Mouse (Mus musculus): ENCODE measurements around the gene Cldn14. TPM values are rescaled to one million over a fixed set of nuclear protein-coding genes. Genes with fewer than 3 reads are reported as not detected.
"Not testable (repeated sequence)": the region's sequence is repeated elsewhere in the genome, so short reads cannot be mapped to it uniquely, and the experiment has no call there.

The Cldn14 gene
- polyA plus RNA-seq, 1 experiment from 2014 or later = not detected

DNA sequence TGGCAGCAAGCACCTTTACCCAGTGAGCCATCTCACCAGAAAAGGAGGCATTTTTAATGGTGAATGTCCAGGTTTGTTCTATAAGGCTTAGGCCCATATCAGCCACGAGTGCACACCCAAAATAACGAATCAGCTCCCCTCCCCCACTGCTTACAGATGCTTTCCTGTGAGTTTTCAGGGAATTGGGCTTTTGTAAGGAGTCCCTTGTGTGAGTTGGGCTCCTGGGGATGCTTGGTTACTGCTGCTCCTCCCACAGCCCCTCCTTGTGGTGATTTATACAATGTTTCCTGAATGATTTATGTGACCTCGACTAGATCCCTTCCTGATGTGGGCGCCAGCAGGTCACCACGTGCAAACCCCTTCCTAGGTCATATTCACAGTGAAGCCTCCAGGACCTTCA is 9.7 kb downstream of the Cldn14 start:
- no peak overlapping the region for H3K4me2 ChIP-seq (replicated peaks; ENCODE audit: low read depth, low read length)
- no peak overlapping the region for H3K27ac ChIP-seq (ENCODE audit: low read depth, low read length)
- no peak for DNase-seq (ENCODE audit: low spot score)
- no peaks in the 10 kb centered on the region for H3K36me3 ChIP-seq (ENCODE audit: control insufficient read depth, insufficient read depth, low read length)
- no peaks in the 10 kb centered on the region for H3K9me3 ChIP-seq (ENCODE audit: control insufficient read depth, low read length)
- H3K4me1 ChIP-seq (replicated peaks; ENCODE audit: control insufficient read depth, insufficient read depth, low read length) = no peaks in the 10 kb centered on the region
- no peak overlapping the region for H3K9ac ChIP-seq (ENCODE audit: low read depth, low read length)
- WGBS = 54% methylated on average over 5 of the region's 5 CpGs
- no peak overlapping the region for H3K4me3 ChIP-seq (ENCODE audit: low read depth, low read length)
- no peaks in the 10 kb centered on the region for H3K27me3 ChIP-seq (ENCODE audit: control insufficient read depth, insufficient read depth, low read length)
- no peak for ATAC-seq (ENCODE audit: low FRiP score)

DNA sequence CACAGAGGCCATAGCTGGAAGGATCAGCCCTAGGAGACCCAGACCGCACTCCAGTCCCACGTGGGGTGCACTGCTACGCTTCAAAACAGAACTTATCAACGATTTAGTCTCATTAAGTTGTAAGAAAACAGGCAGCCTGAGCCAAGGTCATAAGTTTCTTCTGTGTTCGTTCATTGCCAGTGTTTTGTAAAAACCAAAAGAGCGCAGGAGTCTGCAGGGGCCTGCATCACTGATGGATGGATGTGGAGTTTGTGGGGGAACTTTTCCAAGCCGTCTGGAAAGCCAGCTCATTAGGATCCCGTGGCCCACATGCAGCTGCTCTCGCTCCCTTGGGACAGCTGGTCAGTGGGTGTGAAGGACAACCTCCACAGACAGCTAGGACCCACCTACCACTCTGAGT is 25.1 kb downstream of the Cldn14 start:
- Histone ChIP-seq H3K27ac (ENCODE audit: low read depth, low read length) (no peak overlapping the region), H3K36me3 (ENCODE audit: control insufficient read depth, insufficient read depth, low read length) (no peaks in the 10 kb centered on the region), H3K9ac (ENCODE audit: low read depth, low read length) (no peak overlapping the region), H3K4me3 (ENCODE audit: low read depth, low read length) (no peak overlapping the region), H3K9me3 (ENCODE audit: control insufficient read depth, low read length) (no peaks in the 10 kb centered on the region), H3K27me3 (ENCODE audit: control insufficient read depth, insufficient read depth, low read length) (no peaks in the 10 kb centered on the region), H3K4me1 (replicated peaks; ENCODE audit: control insufficient read depth, insufficient read depth, low read length) (no peaks in the 10 kb centered on the region), H3K4me2 (replicated peaks; ENCODE audit: low read depth, low read length) (no peak overlapping the region)
- DNase-seq (ENCODE audit: low spot score) (no peak), ATAC-seq (ENCODE audit: low FRiP score) (no peak)
- 81% methylated on average over 9 of the region's 9 CpGs for WGBS

DNA sequence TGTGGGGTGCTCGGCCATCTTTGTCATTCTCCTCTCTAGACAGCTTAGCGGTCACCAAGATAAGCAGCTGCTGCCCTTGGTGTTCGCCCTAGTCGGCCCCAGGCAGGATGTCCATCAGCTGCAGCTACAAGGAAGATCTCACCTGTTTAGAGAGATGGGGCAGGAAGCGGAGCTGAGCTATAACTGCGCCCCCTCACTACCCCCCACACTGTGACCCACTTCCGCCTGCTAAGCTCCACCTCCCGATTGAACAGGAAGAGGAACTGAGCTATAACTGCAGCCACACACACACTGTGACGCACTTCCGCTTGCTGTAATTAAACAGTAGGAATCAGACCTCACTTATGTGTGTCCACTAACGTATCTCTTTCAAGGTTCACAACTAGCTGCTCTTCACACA is 26.3 kb downstream of the Cldn14 start:
- Histone ChIP-seq H3K4me1 (replicated peaks; ENCODE audit: control insufficient read depth, insufficient read depth, low read length) (no peaks in the 10 kb centered on the region), H3K9ac (ENCODE audit: low read depth, low read length) (no peak overlapping the region), H3K36me3 (ENCODE audit: control insufficient read depth, insufficient read depth, low read length) (no peaks in the 10 kb centered on the region), H3K27me3 (ENCODE audit: control insufficient read depth, insufficient read depth, low read length) (no peaks in the 10 kb centered on the region), H3K4me2 (replicated peaks; ENCODE audit: low read depth, low read length) (no peak overlapping the region), H3K9me3 (ENCODE audit: control insufficient read depth, low read length) (no peaks in the 10 kb centered on the region), H3K27ac (ENCODE audit: low read depth, low read length) (no peak overlapping the region), H3K4me3 (ENCODE audit: low read depth, low read length) (no peak overlapping the region)
- WGBS = 86% methylated on average over 11 of the region's 11 CpGs
- DNase-seq (ENCODE audit: low spot score) = no peak
- ATAC-seq (ENCODE audit: low FRiP score) = no peak

DNA sequence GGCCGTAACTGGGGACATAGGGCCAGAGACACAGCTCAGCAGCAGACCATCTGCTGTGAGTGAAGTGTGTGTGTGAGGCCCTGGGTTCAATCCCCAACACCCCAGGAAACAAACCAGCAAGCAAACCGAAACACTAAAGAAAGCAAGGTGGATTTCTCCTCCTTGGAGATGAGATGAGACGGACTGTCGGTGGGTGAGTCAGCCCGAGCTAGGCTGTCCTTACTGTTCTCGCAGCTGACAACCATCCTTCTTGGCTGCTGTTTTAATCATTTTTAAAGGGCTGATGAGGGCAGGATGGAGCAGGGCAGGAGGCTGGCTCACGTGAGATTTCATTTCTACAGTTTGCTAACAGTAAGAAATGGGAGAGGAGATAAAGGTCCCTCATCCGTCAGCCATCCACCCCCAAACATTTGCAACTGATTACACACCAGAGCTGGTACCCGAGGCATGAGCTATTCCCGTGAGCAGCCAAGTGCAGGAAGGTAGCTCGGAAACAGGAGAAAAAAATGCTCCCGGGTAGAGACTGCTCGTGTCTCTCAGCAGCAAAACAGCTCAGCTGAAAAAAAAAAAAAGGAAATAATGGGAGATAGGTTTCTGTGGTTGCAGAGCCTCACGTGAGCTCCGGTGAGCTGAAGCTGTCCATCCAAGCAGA is 27.3 kb downstream of the Cldn14 start:
- H3K4me1 ChIP-seq (replicated peaks; ENCODE audit: control insufficient read depth, insufficient read depth, low read length) = no peaks in the 10 kb centered on the region
- no peak overlapping the region for H3K4me2 ChIP-seq (replicated peaks; ENCODE audit: low read depth, low read length)
- H3K36me3 ChIP-seq (ENCODE audit: control insufficient read depth, insufficient read depth, low read length) = no peaks in the 10 kb centered on the region
- no peak overlapping the region for H3K27ac ChIP-seq (ENCODE audit: low read depth, low read length)
- WGBS = 74% methylated on average over 15 of the region's 15 CpGs
- ATAC-seq (ENCODE audit: low FRiP score) (no peak), DNase-seq (ENCODE audit: low spot score) (no peak)
- no peak overlapping the region for H3K9ac ChIP-seq (ENCODE audit: low read depth, low read length)
- H3K4me3 ChIP-seq (ENCODE audit: low read depth, low read length) = no peak overlapping the region
- no peaks in the 10 kb centered on the region for H3K27me3 ChIP-seq (ENCODE audit: control insufficient read depth, insufficient read depth, low read length)
- H3K9me3 ChIP-seq (ENCODE audit: control insufficient read depth, low read length) = no peaks in the 10 kb centered on the region

DNA sequence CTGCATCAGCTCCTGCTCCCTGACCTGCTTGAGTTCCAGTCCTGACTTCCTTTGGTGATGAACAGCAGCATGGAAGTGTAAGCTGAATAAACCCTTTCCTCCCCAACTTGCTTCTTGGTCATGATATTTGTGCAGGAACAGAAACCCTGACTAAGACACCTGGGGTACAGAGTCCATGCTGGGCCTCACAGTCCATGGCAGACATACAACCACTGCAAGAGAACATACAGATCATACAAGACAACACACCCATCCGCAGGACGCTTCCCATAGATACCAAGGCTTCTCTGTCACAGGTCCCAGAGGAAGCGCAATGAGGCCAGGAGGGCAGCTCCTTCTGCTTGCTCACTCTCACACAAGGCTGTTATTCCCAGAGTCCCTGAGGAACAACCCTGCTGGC is 28.3 kb downstream of the Cldn14 start:
- ATAC-seq (ENCODE audit: low FRiP score); H3K4me1 ChIP-seq (replicated peaks; ENCODE audit: control insufficient read depth, insufficient read depth, low read length); H3K9ac ChIP-seq (ENCODE audit: low read depth, low read length); H3K4me3 ChIP-seq (ENCODE audit: low read depth, low read length); H3K4me2 ChIP-seq (replicated peaks; ENCODE audit: low read depth, low read length); DNase-seq (ENCODE audit: low spot score); H3K27me3 ChIP-seq (ENCODE audit: control insufficient read depth, insufficient read depth, low read length); H3K36me3 ChIP-seq (ENCODE audit: control insufficient read depth, insufficient read depth, low read length); H3K9me3 ChIP-seq (ENCODE audit: control insufficient read depth, low read length); H3K27ac ChIP-seq (ENCODE audit: low read depth, low read length): not testable (repeated sequence)
- WGBS = 94% methylated on average over 3 of the region's 3 CpGs

DNA sequence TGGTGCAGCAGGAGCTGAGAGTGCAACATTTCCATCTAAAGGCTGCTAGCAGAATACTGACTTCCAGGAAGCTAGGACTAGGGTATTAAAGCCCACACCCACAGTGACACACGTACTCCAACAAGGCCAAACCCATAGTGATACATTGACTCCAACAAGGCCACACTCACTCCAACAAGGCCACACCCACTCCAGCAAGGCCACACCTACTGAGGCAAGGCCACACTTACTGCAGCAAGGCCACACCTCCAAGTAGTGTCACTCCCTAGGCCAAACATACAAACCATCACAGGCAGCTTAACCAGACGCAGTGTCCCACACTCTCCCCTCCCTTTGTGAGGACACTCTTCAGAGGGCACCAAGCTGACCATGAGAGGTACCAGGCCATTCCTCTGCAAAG is 29.3 kb downstream of the Cldn14 start:
- Histone ChIP-seq H3K36me3 (ENCODE audit: control insufficient read depth, insufficient read depth, low read length) (no peaks in the 10 kb centered on the region), H3K9ac (ENCODE audit: low read depth, low read length) (no peak overlapping the region), H3K27me3 (ENCODE audit: control insufficient read depth, insufficient read depth, low read length) (no peaks in the 10 kb centered on the region), H3K27ac (ENCODE audit: low read depth, low read length) (no peak overlapping the region), H3K9me3 (ENCODE audit: control insufficient read depth, low read length) (no peaks in the 10 kb centered on the region), H3K4me1 (replicated peaks; ENCODE audit: control insufficient read depth, insufficient read depth, low read length) (no peaks in the 10 kb centered on the region), H3K4me3 (ENCODE audit: low read depth, low read length) (no peak overlapping the region), H3K4me2 (replicated peaks; ENCODE audit: low read depth, low read length) (no peak overlapping the region)
- DNase-seq (ENCODE audit: low spot score) (no peak), ATAC-seq (ENCODE audit: low FRiP score) (no peak)
- WGBS = 91% methylated on average over 2 of the region's 2 CpGs

DNA sequence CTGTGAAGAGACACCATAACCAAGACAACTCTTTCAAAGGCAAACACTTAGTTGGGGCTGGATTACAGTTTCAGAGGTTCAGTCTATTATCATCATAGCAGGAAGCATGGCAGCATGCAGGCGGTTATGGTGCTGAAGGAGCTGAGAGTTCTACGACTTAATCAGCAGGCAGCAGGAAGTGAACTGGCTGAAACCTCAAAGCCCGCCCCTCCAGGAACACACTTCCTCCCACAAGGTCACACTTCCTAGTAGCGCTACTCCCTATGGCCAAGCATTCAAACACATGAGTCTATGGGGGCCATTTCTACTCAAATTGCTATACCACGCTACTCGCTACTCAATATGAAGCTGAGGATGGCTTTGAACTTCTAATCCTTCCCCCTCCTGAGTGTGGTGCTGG is 31.1 kb downstream of the Cldn14 start:
- no peak for DNase-seq (ENCODE audit: low spot score)
- Histone ChIP-seq H3K27me3 (ENCODE audit: control insufficient read depth, insufficient read depth, low read length) (no peaks in the 10 kb centered on the region), H3K4me2 (replicated peaks; ENCODE audit: low read depth, low read length) (no peak overlapping the region), H3K9me3 (ENCODE audit: control insufficient read depth, low read length) (no peaks in the 10 kb centered on the region), H3K9ac (ENCODE audit: low read depth, low read length) (no peak overlapping the region), H3K4me3 (ENCODE audit: low read depth, low read length) (no peak overlapping the region), H3K27ac (ENCODE audit: low read depth, low read length) (no peak overlapping the region), H3K4me1 (replicated peaks; ENCODE audit: control insufficient read depth, insufficient read depth, low read length) (no peaks in the 10 kb centered on the region), H3K36me3 (ENCODE audit: control insufficient read depth, insufficient read depth, low read length) (no peaks in the 10 kb centered on the region)
- 93% methylated on average over 6 of the region's 6 CpGs for WGBS
- no peak for ATAC-seq (ENCODE audit: low FRiP score)

DNA sequence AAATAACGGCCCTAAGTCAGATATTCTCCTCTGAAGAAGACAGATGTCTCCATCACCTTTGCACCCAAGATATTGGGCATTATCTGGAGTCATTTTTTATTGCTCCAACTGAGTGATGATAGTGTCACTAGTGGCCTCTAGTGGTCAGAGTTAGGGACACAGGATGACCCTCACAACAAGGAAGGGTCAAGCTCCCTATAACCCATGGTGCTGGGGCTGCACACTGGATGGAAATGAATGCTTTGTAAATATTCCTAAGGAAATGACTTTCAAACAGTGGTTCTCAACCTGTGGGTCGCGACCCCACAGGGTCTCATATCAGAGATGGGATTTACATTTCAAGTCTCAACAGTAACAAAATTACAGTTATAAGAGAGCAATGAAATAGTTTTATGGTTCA is 31.7 kb downstream of the Cldn14 start:
- WGBS = 45% methylated on average over 3 of the region's 3 CpGs
- Histone ChIP-seq H3K27ac (ENCODE audit: low read depth, low read length) (no peak overlapping the region), H3K9me3 (ENCODE audit: control insufficient read depth, low read length) (no peaks in the 10 kb centered on the region), H3K36me3 (ENCODE audit: control insufficient read depth, insufficient read depth, low read length) (no peaks in the 10 kb centered on the region), H3K9ac (ENCODE audit: low read depth, low read length) (no peak overlapping the region), H3K4me1 (replicated peaks; ENCODE audit: control insufficient read depth, insufficient read depth, low read length) (no peaks in the 10 kb centered on the region), H3K4me2 (replicated peaks; ENCODE audit: low read depth, low read length) (no peak overlapping the region), H3K4me3 (ENCODE audit: low read depth, low read length) (no peak overlapping the region), H3K27me3 (ENCODE audit: control insufficient read depth, insufficient read depth, low read length) (no peaks in the 10 kb centered on the region)
- ATAC-seq (ENCODE audit: low FRiP score) (no peak), DNase-seq (ENCODE audit: low spot score) (no peak)

DNA sequence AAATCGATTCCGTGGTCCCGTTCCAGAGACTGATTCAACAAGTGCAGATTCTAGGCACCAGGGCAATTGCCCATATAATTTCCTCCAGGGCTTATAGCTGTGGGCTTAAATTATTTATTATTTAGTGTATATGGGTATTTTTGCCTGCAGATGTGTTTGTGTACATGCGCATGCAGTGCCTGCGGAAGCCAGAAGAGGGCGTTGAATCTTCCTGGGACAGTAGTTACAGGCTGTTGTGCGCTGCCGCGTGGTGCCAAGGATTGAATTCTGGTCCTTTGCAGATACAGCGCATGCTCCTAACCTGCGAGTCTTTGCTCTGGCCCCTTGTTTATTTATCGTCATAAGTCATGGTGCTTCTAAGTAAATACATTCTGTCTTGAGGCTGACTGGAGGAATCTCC is 33.2 kb downstream of the Cldn14 start:
- ATAC-seq (ENCODE audit: low FRiP score) (no peak), DNase-seq (ENCODE audit: low spot score) (no peak)
- Histone ChIP-seq H3K9me3 (ENCODE audit: control insufficient read depth, low read length) (no peaks in the 10 kb centered on the region), H3K4me2 (replicated peaks; ENCODE audit: low read depth, low read length) (no peak overlapping the region), H3K9ac (ENCODE audit: low read depth, low read length) (no peak overlapping the region), H3K4me1 (replicated peaks; ENCODE audit: control insufficient read depth, insufficient read depth, low read length) (no peaks in the 10 kb centered on the region), H3K27ac (ENCODE audit: low read depth, low read length) (no peak overlapping the region), H3K36me3 (ENCODE audit: control insufficient read depth, insufficient read depth, low read length) (no peaks in the 10 kb centered on the region), H3K4me3 (ENCODE audit: low read depth, low read length) (no peak overlapping the region), H3K27me3 (ENCODE audit: control insufficient read depth, insufficient read depth, low read length) (no peaks in the 10 kb centered on the region)
- WGBS = 77% methylated on average over 12 of the region's 12 CpGs
